Mouse (Mus musculus): ENCODE results near the gene Palb2. TPM values are rescaled to one million over a fixed set of nuclear protein-coding genes. Genes with fewer than 3 reads are reported as not detected.

The Palb2 gene
- polyA plus RNA-seq, 1 experiment = 0.48 TPM

GRCm38 (mm10) chr7:122133338-122133625 is 497 bp upstream of the Palb2 start:
- Histone ChIP-seq H3K36me3 (ENCODE audit: control insufficient read depth, insufficient read depth) (peaks cover 25% of the 10 kb centered on the region), H3K4me3 (peak overlapping the region; percentile 70), H3K79me2 (ENCODE audit: control insufficient read depth, insufficient read depth) (peaks cover 27% of the 10 kb centered on the region), H3K4me2 (ENCODE audit: low read depth) (peak overlapping the region; percentile 69), H3ac (ENCODE audit: control insufficient read depth, insufficient read length) (peak overlapping the region; percentile 80), H3K27me3 (ENCODE audit: control insufficient read depth, insufficient read depth, insufficient read length) (no peaks in the 10 kb centered on the region)
- TF ChIP-seq SRF (IDR thresholded peaks at IDR 0.05; ENCODE audit: control insufficient read depth, insufficient read length, low read depth) = no peak
- no peak for TF ChIP-seq POLR2AphosphoS2 (IDR thresholded peaks at IDR 0.05; ENCODE audit: insufficient read length, low read depth)
- TF ChIP-seq MAX (IDR thresholded peaks at IDR 0.05; ENCODE audit: low read depth) = no peak
- no peak for TF ChIP-seq REST (IDR thresholded peaks at IDR 0.05; ENCODE audit: insufficient read depth, insufficient read length)
- TF ChIP-seq TCF3 (IDR thresholded peaks at IDR 0.05; ENCODE audit: insufficient read length, low read depth) = no peak

- peak overlapping the region; percentile 70 for H3K4me3 ChIP-seq
- TF ChIP-seq MYOD1 (IDR thresholded peaks at IDR 0.05; ENCODE audit: control insufficient read depth in 1 of 3, insufficient read length in 2 of 3, low read depth in 2 of 3) = no peak
- no peak for TF ChIP-seq POLR2AphosphoS2 (IDR thresholded peaks at IDR 0.05; ENCODE audit: insufficient read length, low read depth)
- TF ChIP-seq E2F4 (IDR thresholded peaks at IDR 0.05; ENCODE audit: insufficient read depth) = no peak
- no peak for TF ChIP-seq MYOG (IDR thresholded peaks at IDR 0.05; ENCODE audit: control insufficient read depth in 1 of 3, insufficient read depth in 1 of 3, insufficient read length in 2 of 3, low read depth in 2 of 3)
- TF ChIP-seq MAX (IDR thresholded peaks at IDR 0.05; ENCODE audit: low read depth) = no peak
- no peak for TF ChIP-seq USF1 (IDR thresholded peaks at IDR 0.05; ENCODE audit: low read depth)
- no peak for TF ChIP-seq TCF3 (IDR thresholded peaks at IDR 0.05; ENCODE audit: insufficient read length, low read depth)
- no peak for TF ChIP-seq SRF (IDR thresholded peaks at IDR 0.05; ENCODE audit: control insufficient read depth, insufficient read length, low read depth)
- TF ChIP-seq REST (IDR thresholded peaks at IDR 0.05; ENCODE audit: insufficient read depth, insufficient read length) = no peak
- no peak for TF ChIP-seq TCF12 (IDR thresholded peaks at IDR 0.05; ENCODE audit: insufficient read depth, poor library complexity, severe bottlenecking)
- no peak for TF ChIP-seq CEBPB (IDR thresholded peaks at IDR 0.05; ENCODE audit: insufficient read depth, poor library complexity, severe bottlenecking)
- no peak for TF ChIP-seq POLR2A (IDR thresholded peaks at IDR 0.05; ENCODE audit: insufficient read length, low read depth)
- peaks cover 17% of the 10 kb centered on the region for H3K36me3 ChIP-seq (ENCODE audit: control insufficient read depth, insufficient read depth)
- H3K4me2 ChIP-seq (ENCODE audit: low read depth) = peak overlapping the region; percentile 82
- H3K27me3 ChIP-seq (ENCODE audit: control insufficient read depth, insufficient read depth, insufficient read length) = no peaks in the 10 kb centered on the region
- peaks cover 27% of the 10 kb centered on the region for H3K79me2 ChIP-seq (ENCODE audit: control insufficient read depth, insufficient read depth)
- H3ac ChIP-seq (ENCODE audit: control insufficient read depth, insufficient read length) = no peak overlapping the region
Measured at GRCm38 (mm10) chr7:122131834-122132233, 951 bp downstream of the Palb2 start.

GRCm38 (mm10) chr7:122126946-122127345 is 5.8 kb downstream of the Palb2 start:
- no peak for TF ChIP-seq CEBPB (IDR thresholded peaks at IDR 0.05; ENCODE audit: insufficient read depth, poor library complexity, severe bottlenecking)
- no peak for TF ChIP-seq SRF (IDR thresholded peaks at IDR 0.05; ENCODE audit: control insufficient read depth, insufficient read length, low read depth)
- TF ChIP-seq POLR2AphosphoS2 (IDR thresholded peaks at IDR 0.05; ENCODE audit: insufficient read length, low read depth) = no peak
- TF ChIP-seq MAX (IDR thresholded peaks at IDR 0.05; ENCODE audit: low read depth) = no peak
- no peak for TF ChIP-seq USF1 (IDR thresholded peaks at IDR 0.05; ENCODE audit: low read depth)
- no peak for TF ChIP-seq E2F4 (IDR thresholded peaks at IDR 0.05; ENCODE audit: insufficient read depth)
- no peak for TF ChIP-seq POLR2A (IDR thresholded peaks at IDR 0.05; ENCODE audit: insufficient read length, low read depth)
- no peak for TF ChIP-seq MYOG (IDR thresholded peaks at IDR 0.05; ENCODE audit: control insufficient read depth in 1 of 3, insufficient read depth in 1 of 3, insufficient read length in 2 of 3, low read depth in 2 of 3)
- no peak for TF ChIP-seq MYOD1 (IDR thresholded peaks at IDR 0.05; ENCODE audit: control insufficient read depth in 1 of 3, insufficient read length in 2 of 3, low read depth in 2 of 3)
- no peak for TF ChIP-seq REST (IDR thresholded peaks at IDR 0.05; ENCODE audit: insufficient read depth, insufficient read length)
- TF ChIP-seq TCF3 (IDR thresholded peaks at IDR 0.05; ENCODE audit: insufficient read length, low read depth) = no peak
- no peak for TF ChIP-seq TCF12 (IDR thresholded peaks at IDR 0.05; ENCODE audit: insufficient read depth, poor library complexity, severe bottlenecking)
- Histone ChIP-seq H3K4me3 (no peak overlapping the region), H3K79me2 (ENCODE audit: control insufficient read depth, insufficient read depth) (peaks cover 7% of the 10 kb centered on the region), H3ac (ENCODE audit: control insufficient read depth, insufficient read length) (no peak overlapping the region), H3K36me3 (ENCODE audit: control insufficient read depth, insufficient read depth) (peaks cover 5% of the 10 kb centered on the region), H3K27me3 (ENCODE audit: control insufficient read depth, insufficient read depth, insufficient read length) (no peaks in the 10 kb centered on the region), H3K4me2 (ENCODE audit: low read depth) (no peak overlapping the region)

GRCm38 (mm10) chr7:122125636-122126035 is 7.1 kb downstream of the Palb2 start:
- Histone ChIP-seq H3K36me3 (ENCODE audit: control insufficient read depth, insufficient read depth) (peaks cover 5% of the 10 kb centered on the region), H3K4me2 (ENCODE audit: low read depth) (no peak overlapping the region), H3K4me3 (no peak overlapping the region), H3K27me3 (ENCODE audit: control insufficient read depth, insufficient read depth, insufficient read length) (no peaks in the 10 kb centered on the region), H3ac (ENCODE audit: control insufficient read depth, insufficient read length) (no peak overlapping the region), H3K79me2 (ENCODE audit: control insufficient read depth, insufficient read depth) (no peaks in the 10 kb centered on the region)
- TF ChIP-seq REST (IDR thresholded peaks at IDR 0.05; ENCODE audit: insufficient read depth, insufficient read length) (no peak), USF1 (IDR thresholded peaks at IDR 0.05; ENCODE audit: low read depth) (no peak), POLR2A (IDR thresholded peaks at IDR 0.05; ENCODE audit: insufficient read length, low read depth) (no peak), CEBPB (IDR thresholded peaks at IDR 0.05; ENCODE audit: insufficient read depth, poor library complexity, severe bottlenecking) (no peak), TCF12 (IDR thresholded peaks at IDR 0.05; ENCODE audit: insufficient read depth, poor library complexity, severe bottlenecking) (no peak), E2F4 (IDR thresholded peaks at IDR 0.05; ENCODE audit: insufficient read depth) (no peak), MYOG (IDR thresholded peaks at IDR 0.05; ENCODE audit: control insufficient read depth in 1 of 3, insufficient read depth in 1 of 3, insufficient read length in 2 of 3, low read depth in 2 of 3) (no peak)

GRCm38 (mm10) chr7:122123518-122123917 is 9.3 kb downstream of the Palb2 start:
- Histone ChIP-seq H3K4me2 (ENCODE audit: low read depth) (no peak overlapping the region), H3K4me3 (no peak overlapping the region), H3K36me3 (ENCODE audit: control insufficient read depth, insufficient read depth) (peaks cover 9% of the 10 kb centered on the region), H3K79me2 (ENCODE audit: control insufficient read depth, insufficient read depth) (no peaks in the 10 kb centered on the region), H3K27me3 (ENCODE audit: control insufficient read depth, insufficient read depth, insufficient read length) (no peaks in the 10 kb centered on the region), H3ac (ENCODE audit: control insufficient read depth, insufficient read length) (no peak overlapping the region)
- TF ChIP-seq MYOG (IDR thresholded peaks at IDR 0.05; ENCODE audit: control insufficient read depth in 1 of 3, insufficient read depth in 1 of 3, insufficient read length in 2 of 3, low read depth in 2 of 3) (no peak), SRF (IDR thresholded peaks at IDR 0.05; ENCODE audit: control insufficient read depth, insufficient read length, low read depth) (no peak), POLR2AphosphoS2 (IDR thresholded peaks at IDR 0.05; ENCODE audit: insufficient read length, low read depth) (no peak), MYOD1 (IDR thresholded peaks at IDR 0.05; ENCODE audit: control insufficient read depth in 1 of 3, insufficient read length in 2 of 3, low read depth in 2 of 3) (no peak), MAX (IDR thresholded peaks at IDR 0.05; ENCODE audit: low read depth) (no peak)

Data from myocyte (in vitro differentiated cells).